Mouse (Mus musculus): ENCODE results near the gene Cacna1g. TPM values are rescaled to one million over a fixed set of nuclear protein-coding genes. Genes with fewer than 3 reads are reported as not detected.

The Cacna1g gene
- polyA plus RNA-seq, 1 experiment, result 0.83 TPM

DNA sequence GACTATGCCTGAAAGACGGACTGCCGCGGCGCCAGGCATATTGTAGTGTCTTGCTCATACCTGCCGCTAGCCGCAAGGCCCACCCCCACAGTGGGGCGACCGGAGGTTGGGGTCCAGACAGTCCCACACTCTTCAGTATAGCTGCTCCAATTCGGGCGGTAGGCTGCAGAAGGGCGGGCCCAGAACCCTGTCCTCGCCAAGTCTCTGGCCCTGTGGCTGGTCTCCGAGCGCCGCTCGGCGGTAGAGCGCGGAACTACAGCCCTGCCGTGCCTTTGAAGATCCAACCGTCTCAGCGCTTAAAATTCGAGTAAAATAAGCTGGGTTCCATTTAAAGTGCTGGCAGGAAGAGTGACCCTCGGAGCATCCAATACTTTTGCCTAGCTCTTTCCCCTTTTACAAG is 12.0 kb upstream of the Cacna1g start, which contains the start of gene Spata20:
Gene Spata20 (minus strand): TSS at position 179 of the 400 bp plus-strand sequence.
- no peak within 1 kb of the TSS for H3K4me3 ChIP-seq (ENCODE audit: insufficient read depth, low read depth, low read length)
- H3K4me1 ChIP-seq (ENCODE audit: control insufficient read depth, insufficient read depth, insufficient read length, low read length), result no peaks in the 10 kb centered on the region
- no peak within 1 kb of the TSS for H3K27ac ChIP-seq (replicated peaks; ENCODE audit: low read depth, low read length)

DNA sequence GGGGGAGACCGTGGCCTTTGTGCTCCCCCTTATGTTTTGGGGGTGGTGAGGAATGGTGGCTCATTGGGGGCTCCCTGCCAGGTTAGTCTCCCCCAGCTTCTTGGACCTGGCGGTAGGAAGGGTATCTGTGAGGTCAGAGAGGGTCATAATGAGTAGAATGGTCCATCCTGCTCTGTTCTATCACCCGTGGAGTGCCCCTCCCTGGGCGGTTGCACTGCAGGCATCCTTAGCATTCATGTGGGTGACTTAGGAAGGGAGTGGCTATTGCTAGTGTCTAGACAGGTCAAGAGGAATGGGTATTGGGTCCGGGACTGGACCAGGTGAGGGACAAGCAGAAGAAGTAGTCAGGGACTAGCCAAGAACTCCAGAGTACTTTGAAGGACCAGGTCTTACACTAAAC is 11.2 kb upstream of the Cacna1g start:
- H3K4me1 ChIP-seq (ENCODE audit: control insufficient read depth, insufficient read depth, insufficient read length, low read length), result no peaks in the 10 kb centered on the region
- H3K4me3 ChIP-seq (ENCODE audit: insufficient read depth, low read depth, low read length), result no peak overlapping the region
- no peak overlapping the region for H3K27ac ChIP-seq (replicated peaks; ENCODE audit: low read depth, low read length)

DNA sequence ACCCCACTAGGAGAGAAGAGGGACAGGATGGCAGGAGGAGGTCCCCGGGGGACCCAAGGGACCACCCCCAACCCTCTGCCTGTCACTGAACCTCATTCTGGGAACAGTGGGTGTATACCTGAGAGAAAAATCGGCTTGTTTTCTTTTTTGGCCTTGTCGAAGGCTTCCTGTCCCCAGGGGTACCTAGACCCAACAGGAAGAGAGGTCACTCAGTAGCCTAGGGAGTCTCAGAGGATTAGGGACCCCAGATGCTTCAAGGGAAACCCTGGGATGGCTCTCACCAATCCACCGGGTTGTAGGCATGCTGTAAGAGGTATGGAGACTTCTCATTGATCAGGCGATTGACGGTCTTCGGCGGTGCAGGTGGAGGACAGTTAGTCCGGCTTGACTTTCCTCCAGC is 10.6 kb upstream of the Cacna1g start:
- H3K27ac ChIP-seq (replicated peaks; ENCODE audit: low read depth, low read length), result no peak overlapping the region
- no peaks in the 10 kb centered on the region for H3K4me1 ChIP-seq (ENCODE audit: control insufficient read depth, insufficient read depth, insufficient read length, low read length)
- H3K4me3 ChIP-seq (ENCODE audit: insufficient read depth, low read depth, low read length), result no peak overlapping the region

DNA sequence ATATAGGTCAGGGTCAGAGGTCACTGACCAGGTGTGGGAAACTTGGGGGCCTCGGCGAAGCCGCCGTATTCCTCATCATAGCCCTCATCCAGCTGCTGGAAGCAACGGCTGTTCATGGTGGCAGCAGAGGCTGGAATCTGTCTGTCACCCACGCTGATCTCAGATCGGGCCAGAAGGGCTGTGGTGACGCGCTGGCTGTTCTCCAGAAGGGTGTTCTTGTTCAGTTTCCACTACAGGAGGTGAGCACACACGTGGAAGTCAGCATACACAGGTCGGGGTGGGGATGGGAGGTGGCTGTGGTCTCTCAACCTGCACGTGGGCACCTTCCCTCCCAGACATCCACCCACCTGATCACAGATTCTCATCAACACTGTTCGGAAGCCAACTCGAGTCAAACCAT is 9.9 kb upstream of the Cacna1g start:
- Histone ChIP-seq H3K4me1 (ENCODE audit: control insufficient read depth, insufficient read depth, insufficient read length, low read length) (no peaks in the 10 kb centered on the region), H3K27ac (replicated peaks; ENCODE audit: low read depth, low read length) (no peak overlapping the region), H3K4me3 (ENCODE audit: insufficient read depth, low read depth, low read length) (no peak overlapping the region)

DNA sequence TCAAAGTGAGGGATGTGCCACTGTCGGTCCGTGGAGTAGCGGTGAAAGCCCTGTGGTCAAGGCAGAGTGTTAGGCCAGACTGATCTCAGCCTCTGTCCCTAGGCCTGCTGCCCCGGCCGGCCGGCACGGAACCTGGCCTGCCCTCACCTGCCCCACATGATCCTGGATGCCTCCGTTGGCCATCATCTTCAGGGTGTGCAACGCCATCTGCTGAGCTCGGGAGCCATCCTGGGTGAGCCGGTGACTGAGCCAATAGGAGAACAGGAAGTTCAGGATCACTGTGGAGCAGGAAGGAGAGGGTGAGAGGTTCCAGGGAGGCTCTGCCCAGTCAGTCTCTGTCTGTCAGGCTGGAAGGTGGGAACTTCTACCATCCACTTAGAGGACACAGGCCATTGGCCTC is 9.4 kb upstream of the Cacna1g start:
- H3K4me1 ChIP-seq (ENCODE audit: control insufficient read depth, insufficient read depth, insufficient read length, low read length), result no peaks in the 10 kb centered on the region
- H3K27ac ChIP-seq (replicated peaks; ENCODE audit: low read depth, low read length), result no peak overlapping the region
- H3K4me3 ChIP-seq (ENCODE audit: insufficient read depth, low read depth, low read length), result no peak overlapping the region

DNA sequence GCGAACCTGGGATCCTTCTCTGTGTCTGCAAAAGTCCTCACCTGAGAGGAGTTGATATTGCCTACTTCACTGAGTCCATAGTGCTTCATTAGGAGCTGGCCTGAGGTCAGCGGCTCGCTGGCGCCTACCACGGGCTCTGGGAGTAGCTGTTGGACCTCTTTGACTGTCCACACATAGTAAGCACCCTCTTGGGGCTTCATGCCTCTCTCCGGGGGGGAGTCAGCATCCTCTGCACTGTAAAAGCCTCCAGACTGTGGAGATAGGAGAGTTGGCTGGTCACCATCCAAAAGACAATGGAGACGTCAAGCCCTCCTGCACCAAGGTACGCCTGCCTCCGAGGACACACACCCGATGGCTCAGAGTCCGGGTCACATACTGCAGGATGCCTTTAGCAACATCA is 8.7 kb upstream of the Cacna1g start:
- no peak overlapping the region for H3K4me3 ChIP-seq (ENCODE audit: insufficient read depth, low read depth, low read length)
- no peak overlapping the region for H3K27ac ChIP-seq (replicated peaks; ENCODE audit: low read depth, low read length)
- no peaks in the 10 kb centered on the region for H3K4me1 ChIP-seq (ENCODE audit: control insufficient read depth, insufficient read depth, insufficient read length, low read length)

DNA sequence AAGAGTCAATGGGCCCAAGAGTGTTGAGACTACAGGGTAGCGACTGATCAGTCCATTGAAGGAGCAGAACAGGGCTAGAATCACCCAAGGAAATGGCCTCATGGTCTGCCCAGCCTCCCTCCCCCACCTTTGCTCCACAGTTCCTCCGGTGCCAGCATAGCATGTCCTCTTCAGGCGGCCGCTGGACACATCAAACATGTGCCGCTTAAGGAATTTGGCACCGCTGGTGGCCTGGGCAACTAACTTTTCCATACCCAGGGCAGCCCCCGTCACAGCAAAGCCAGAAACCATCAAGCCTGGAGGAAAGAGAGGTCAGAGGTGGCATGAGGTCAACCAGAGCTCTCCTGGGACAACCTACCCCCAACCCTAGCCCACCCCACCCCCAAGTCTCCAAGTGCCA is 8.0 kb upstream of the Cacna1g start:
- Histone ChIP-seq H3K4me3 (ENCODE audit: insufficient read depth, low read depth, low read length) (no peak overlapping the region), H3K27ac (replicated peaks; ENCODE audit: low read depth, low read length) (no peak overlapping the region), H3K4me1 (ENCODE audit: control insufficient read depth, insufficient read depth, insufficient read length, low read length) (no peaks in the 10 kb centered on the region)

DNA sequence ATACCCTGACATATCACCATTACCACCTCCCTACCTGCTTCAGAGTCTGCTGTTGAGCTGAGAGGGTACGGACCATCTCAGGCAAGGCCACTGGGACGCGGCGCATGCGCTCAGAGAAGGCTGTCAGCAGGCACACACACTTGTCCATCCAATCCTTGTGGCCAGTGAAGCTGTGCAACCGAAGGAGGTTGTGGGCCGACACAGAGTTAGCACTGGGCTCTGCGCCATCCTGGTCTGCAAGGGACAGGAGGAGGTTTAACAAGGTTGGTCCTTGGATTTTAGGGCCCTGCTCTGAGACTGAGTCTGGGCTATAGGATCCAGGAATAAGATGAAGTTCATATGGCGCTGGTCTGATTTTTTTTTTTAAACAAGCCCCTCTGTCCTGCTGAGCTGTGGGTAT is 6.4 kb upstream of the Cacna1g start:
- no peak overlapping the region for H3K4me3 ChIP-seq (ENCODE audit: insufficient read depth, low read depth, low read length)
- H3K4me1 ChIP-seq (ENCODE audit: control insufficient read depth, insufficient read depth, insufficient read length, low read length), result no peaks in the 10 kb centered on the region
- H3K27ac ChIP-seq (replicated peaks; ENCODE audit: low read depth, low read length), result no peak overlapping the region

DNA sequence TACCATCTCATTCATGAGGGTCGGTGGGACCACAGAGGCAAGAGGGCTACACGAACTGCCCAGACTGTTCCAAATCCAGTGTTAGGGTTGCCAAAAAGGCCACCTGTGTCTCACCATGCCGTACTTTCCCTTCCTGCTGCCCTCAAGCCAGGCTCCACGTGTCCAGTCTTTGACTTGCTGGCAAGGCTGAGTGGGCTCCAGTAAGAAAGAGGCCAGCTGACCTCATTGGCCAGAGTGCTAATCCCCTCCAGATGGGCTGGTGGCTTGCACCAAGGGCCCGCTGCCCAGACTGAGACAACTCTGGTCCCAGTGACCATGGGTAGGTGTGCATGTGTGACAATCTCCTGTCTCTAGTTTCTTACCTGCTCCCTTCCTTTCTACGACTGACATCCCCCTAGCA is 3.7 kb upstream of the Cacna1g start:
- Histone ChIP-seq H3K4me3 (ENCODE audit: insufficient read depth, low read depth, low read length) (no peak overlapping the region), H3K4me1 (ENCODE audit: control insufficient read depth, insufficient read depth, insufficient read length, low read length) (no peaks in the 10 kb centered on the region; the same call in 1 of the 2 replicates), H3K27ac (replicated peaks; ENCODE audit: low read depth, low read length) (no peak overlapping the region)

DNA sequence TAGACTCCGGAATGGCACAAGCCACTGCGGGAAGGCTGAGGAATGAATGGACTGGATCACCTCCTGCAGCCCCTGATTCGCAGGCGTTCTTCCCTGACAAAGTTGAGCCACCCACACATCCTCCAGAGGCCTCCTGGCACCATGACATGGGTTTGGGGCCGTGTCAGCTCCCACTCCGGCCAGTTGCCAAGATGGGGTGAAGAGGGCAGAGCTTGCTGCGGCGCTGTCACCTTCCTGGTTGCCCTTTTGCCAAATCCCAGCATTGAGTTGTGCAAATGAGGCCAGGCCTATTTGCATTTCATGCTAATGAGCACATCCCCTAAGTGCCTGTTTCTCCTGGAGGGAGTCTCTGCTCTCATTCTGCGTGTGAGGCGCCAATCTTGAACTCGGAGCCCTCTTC is 1.7 kb upstream of the Cacna1g start:
- Histone ChIP-seq H3K27ac (replicated peaks; ENCODE audit: low read depth, low read length) (no peak overlapping the region), H3K4me3 (ENCODE audit: insufficient read depth, low read depth, low read length) (no peak overlapping the region)

DNA sequence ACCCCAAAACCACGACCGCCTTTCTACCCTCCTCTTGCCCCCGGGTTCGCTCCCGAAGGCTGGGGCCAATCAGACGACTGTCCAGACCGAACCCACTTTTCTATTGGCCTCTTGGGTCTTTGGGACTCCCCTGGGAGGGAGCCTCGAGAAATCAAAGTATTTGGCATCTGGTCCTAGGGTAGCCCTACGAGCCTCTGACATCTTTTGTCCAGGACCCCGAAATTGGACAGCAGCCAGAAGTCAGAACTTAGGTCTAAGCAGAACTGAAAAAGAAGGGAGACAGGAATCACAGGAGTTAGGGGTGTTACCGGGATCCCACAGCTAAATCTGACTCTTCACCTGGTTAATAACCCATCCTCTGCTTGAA is 529 bp upstream of the Cacna1g start:
- H3K27ac ChIP-seq (replicated peaks; ENCODE audit: low read depth, low read length), result no peak overlapping the region
- peaks cover 1% of the 10 kb centered on the region; the same call in 1 of the 2 replicates for H3K4me1 ChIP-seq (ENCODE audit: control insufficient read depth, insufficient read depth, insufficient read length, low read length)
- peak overlapping the region; percentile 55 for H3K4me3 ChIP-seq (ENCODE audit: insufficient read depth, low read depth, low read length)

More for the DNA sequence above, 1.7 kb upstream of the Cacna1g start:
- no peaks in the 10 kb centered on the region; the same call in 1 of the 2 replicates for H3K4me1 ChIP-seq (ENCODE audit: control insufficient read depth, insufficient read depth, insufficient read length, low read length)

DNA sequence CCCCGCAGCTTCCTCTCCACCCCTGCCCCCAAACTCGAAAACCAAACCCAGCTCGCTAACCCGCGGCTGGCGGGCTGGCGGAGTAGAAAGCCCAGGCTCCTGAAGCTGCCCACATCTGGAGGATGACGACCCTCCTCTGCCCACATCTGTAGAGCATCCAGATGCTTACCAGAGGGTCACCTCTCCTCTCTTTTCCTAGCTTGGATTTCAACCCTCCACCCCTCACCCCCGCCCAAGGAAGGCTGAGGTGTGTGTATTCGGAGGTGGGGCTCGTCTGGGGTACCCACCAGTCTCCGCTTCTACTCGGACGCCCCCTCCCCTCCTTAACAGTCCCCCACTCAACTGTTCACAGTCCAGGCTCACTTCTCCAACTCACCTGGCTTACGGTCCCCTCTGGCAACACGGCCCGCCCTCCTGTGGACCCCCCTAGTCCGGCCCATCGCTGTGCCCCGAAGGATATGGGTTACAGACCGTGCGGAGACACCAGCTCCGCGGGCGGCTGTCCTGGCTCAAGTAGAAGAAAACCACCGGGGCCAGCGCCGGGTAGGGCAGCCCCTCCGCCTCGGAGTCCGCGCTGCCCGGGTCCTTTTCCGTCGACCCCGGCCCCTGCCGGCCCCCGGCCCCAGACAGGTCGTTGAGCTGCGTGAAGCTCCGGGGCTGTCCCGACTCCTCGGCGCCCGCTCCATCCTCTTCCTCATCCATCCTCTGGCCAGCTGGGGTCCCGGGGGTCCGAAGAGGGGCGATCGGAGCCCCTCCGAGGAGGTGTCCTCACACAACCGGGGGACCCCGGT is 887 bp downstream of the Cacna1g start:
- Histone ChIP-seq H3K27ac (replicated peaks; ENCODE audit: low read depth, low read length) (no peak overlapping the region), H3K4me3 (ENCODE audit: insufficient read depth, low read depth, low read length) (peak overlapping the region; percentile 38), H3K4me1 (ENCODE audit: control insufficient read depth, insufficient read depth, insufficient read length, low read length) (peaks cover 9% of the 10 kb centered on the region)

DNA sequence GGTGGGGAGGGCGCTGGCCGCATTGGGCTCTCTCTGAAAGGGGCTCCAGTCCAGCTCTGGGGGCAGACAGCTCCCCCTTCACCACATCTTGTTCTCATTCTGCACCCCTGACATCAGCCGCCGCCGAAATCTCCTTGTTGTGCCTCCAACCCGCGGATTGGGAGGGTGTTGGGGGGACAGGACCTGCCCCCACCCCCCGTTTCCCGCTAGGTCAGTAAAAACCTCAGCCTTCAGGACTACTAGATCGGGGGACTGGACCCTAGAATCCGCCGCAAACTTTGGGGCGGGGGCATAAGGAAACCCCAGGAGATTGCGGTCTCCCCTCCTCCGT is 1.4 kb downstream of the Cacna1g start:
- Histone ChIP-seq H3K4me1 (ENCODE audit: control insufficient read depth, insufficient read depth, insufficient read length, low read length) (peaks cover 12% of the 10 kb centered on the region), H3K27ac (replicated peaks; ENCODE audit: low read depth, low read length) (no peak overlapping the region), H3K4me3 (ENCODE audit: insufficient read depth, low read depth, low read length) (peak overlapping the region; percentile 13; the same call in 1 of the 2 replicates)

DNA sequence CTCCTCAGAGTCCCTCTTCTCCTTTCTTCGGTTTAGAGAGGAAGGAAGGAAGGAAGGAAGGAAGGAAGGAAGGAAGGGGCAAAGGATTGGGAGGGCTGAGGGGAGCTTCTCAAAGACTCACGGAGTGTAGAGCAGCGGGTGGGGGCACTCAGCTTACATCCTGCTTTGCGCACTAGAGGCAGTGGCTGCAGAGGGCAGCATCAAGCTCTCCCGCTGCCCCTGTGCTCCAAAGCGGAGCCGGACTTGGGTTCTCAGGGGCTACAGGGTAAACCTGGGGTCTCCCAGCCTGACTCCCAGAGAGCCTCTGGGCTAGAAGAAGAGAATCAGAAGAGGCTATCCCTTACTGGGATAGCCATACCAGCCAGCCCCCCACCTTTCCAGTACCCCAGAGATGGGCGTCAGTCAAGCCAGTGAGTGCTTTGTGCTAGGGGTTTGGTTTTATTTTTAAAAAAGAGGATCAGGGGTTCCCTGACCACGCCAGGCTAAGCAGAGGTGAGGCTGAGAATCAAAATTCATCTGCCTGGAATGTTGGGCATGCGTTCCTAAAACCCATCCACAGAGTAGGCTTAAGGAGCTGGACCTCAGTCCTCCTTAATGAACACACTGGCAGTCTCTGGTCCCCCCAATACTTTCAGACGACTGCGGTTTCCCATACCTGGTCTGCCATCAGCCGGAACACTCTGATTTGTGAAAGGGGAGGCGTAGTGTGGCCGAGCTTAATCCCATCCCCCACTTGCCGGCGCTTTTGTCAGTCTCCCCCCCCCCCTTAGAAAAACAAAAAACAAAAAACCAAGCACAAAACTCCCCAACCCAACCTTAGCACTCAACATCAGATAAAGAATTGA is 2.0 kb downstream of the Cacna1g start:
- Histone ChIP-seq H3K4me3 (ENCODE audit: insufficient read depth, low read depth, low read length) (no peak overlapping the region), H3K27ac (replicated peaks; ENCODE audit: low read depth, low read length) (no peak overlapping the region), H3K4me1 (ENCODE audit: control insufficient read depth, insufficient read depth, insufficient read length, low read length) (peaks cover 12% of the 10 kb centered on the region)

DNA sequence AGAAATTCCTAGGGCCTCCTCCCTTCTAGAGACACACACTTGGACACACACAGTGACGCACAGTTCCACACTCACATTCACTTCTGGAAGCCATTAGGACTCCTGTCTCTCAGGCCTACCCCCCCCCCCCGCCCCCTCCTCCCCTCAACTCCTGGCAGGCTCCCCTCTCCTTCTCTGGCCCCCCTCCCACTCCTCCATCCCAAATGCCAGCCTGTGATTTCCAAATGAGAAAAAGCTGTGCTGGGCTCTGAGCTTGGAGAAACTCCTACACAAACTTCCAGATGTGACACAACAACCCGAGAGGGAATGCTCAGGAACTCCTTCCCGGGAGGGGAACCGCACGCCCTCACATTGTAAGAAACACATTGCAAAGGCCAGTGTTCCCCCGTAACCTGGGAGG is 3.6 kb downstream of the Cacna1g start:
- Histone ChIP-seq H3K4me1 (ENCODE audit: control insufficient read depth, insufficient read depth, insufficient read length, low read length) (peaks cover 12% of the 10 kb centered on the region), H3K4me3 (ENCODE audit: insufficient read depth, low read depth, low read length) (no peak overlapping the region), H3K27ac (replicated peaks; ENCODE audit: low read depth, low read length) (no peak overlapping the region)
